Mouse (Mus musculus) stomach, embryonic 14.5 days (tissue): ENCODE results near the gene Faiml. TPM values are rescaled to one million over a fixed set of nuclear protein-coding genes. Genes with fewer than 3 reads are reported as not detected.

Experiments used
- ATAC-seq: fragments of 200-750 bp; cut with Nextera tagmentation; 2 replicates; pipeline ENCODE4 v1.8.0; 2017; ENCODE audit warnings: low read depth, moderate TSS enrichment; ENCODE audit not compliant: insufficient number of reproducible peaks, insufficient read depth, low FRiP score
- H3K27ac ChIP-seq: fragments of 300-500 bp; sonication (generic); 2 replicates; pipeline ENCODE4 v1.5.1; 2014; ENCODE audit warnings: mild to moderate bottlenecking, low read length, moderate library complexity, mixed read lengths
- H3K27me3 ChIP-seq: fragments of 300-500 bp; sonication (generic); 2 replicates; pipeline ENCODE4 v1.6.1; 2014; ENCODE audit warnings: low read length, control low read depth, mixed read lengths; ENCODE audit not compliant: control insufficient read depth, insufficient read depth
- H3K36me3 ChIP-seq: fragments of 300-500 bp; sonication (generic); 2 replicates; pipeline ENCODE4 v1.6.1; 2014; ENCODE audit warnings: mild to moderate bottlenecking, control low read depth, low read length, moderate library complexity, mixed read lengths; ENCODE audit not compliant: control insufficient read depth, insufficient read depth
- H3K4me1 ChIP-seq: fragments of 300-500 bp; sonication (generic); 2 replicates; pipeline ENCODE4 v1.6.1; 2014; ENCODE audit warnings: low read length, control low read depth, mixed read lengths; ENCODE audit not compliant: control insufficient read depth, insufficient read depth
- H3K4me2 ChIP-seq: fragments of 300-500 bp; sonication (generic); replicated peaks from 2 replicates; pipeline ENCODE4 v1.6.1; 2014; ENCODE audit warnings: low read depth, low read length, control low read depth
- H3K4me3 ChIP-seq: fragments of 300-500 bp; sonication (generic); 2 replicates; pipeline ENCODE4 v1.5.1; 2014; ENCODE audit warnings: low read depth, low read length, control low read depth
- H3K9ac ChIP-seq: fragments of 300-500 bp; sonication (generic); replicated peaks from 2 replicates; pipeline ENCODE4 v1.6.1; 2014; ENCODE audit warnings: low read depth, mild to moderate bottlenecking, control low read depth, low read length, moderate library complexity, mixed read lengths
- H3K9me3 ChIP-seq: fragments of 300-500 bp; sonication (generic); 2 replicates; pipeline ENCODE4 v1.6.1; 2016; ENCODE audit warnings: low read depth, low read length, control low read depth; ENCODE audit not compliant: control insufficient read depth
- WGBS: fragments of 180-500 bp; shearing (Covaris S2); extraction: QIAGEN DNeasy Blood & Tissue Kit; methylation state at CpG from one replicate; pipeline ENCODE4 v1.1.7; 2014; 5-methylcytosine and 5-hydroxymethylcytosine counted together
- polyA plus RNA-seq: library from polyadenylated mRNA; unstranded; fragments of >200 nt; fragmentation: Nextera tagmentation; extraction: Ambion mirVana; gene quantifications from 2 replicates; pipeline ENCODE4 v1.2.1, GENCODE M21; 2014

Gene Faiml
- polyA plus RNA-seq, 1 experiment from 2014 or later = not detected

DNA sequence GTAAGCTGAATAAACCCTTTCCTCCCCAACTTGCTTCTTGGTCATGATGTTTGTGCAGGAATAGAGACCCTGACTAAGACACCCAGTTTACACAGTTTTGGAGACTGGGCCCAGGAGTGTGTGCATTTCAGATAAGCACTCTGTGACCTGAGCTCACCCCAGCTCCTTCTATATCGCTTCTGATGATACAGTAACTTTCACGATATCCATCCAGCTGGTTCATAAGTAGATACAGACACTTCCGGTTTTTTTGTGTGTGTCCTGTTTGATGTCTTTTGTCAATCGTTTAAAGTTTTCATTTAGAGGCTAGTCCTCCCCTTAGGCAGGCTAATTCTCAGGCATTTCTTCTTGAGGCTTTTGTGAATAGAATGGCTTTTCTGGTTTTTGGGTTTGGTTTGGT, 15.4 kb downstream of the Faiml start:
- no peaks in the 10 kb centered on the region for H3K9me3 ChIP-seq
- H3K27me3 ChIP-seq = no peaks in the 10 kb centered on the region
- no peak for ATAC-seq
- H3K4me1 ChIP-seq = no peaks in the 10 kb centered on the region
- H3K36me3 ChIP-seq = no peaks in the 10 kb centered on the region
- H3K4me3 ChIP-seq = no peak overlapping the region
- no peak overlapping the region for H3K4me2 ChIP-seq
- WGBS = 86% methylated on average over 4 of the region's 4 CpGs
- no peak overlapping the region for H3K27ac ChIP-seq
- H3K9ac ChIP-seq = no peak overlapping the region

GRCm38 (mm10) chr9:99217999-99218719, 18.9 kb downstream of the Faiml start:
- H3K27ac ChIP-seq = no peak overlapping the region
- no peaks in the 10 kb centered on the region for H3K9me3 ChIP-seq
- no peaks in the 10 kb centered on the region for H3K4me1 ChIP-seq
- peak; percentile 63; the same call in 1 of the 2 replicates for ATAC-seq
- no peaks in the 10 kb centered on the region for H3K27me3 ChIP-seq
- no peak overlapping the region for H3K9ac ChIP-seq
- H3K4me3 ChIP-seq = no peak overlapping the region
- H3K4me2 ChIP-seq = no peak overlapping the region
- H3K36me3 ChIP-seq = no peaks in the 10 kb centered on the region
- 12% methylated on average over 6 of the region's 6 CpGs for WGBS

- no peak overlapping the region for H3K4me3 ChIP-seq
- H3K9ac ChIP-seq = no peak overlapping the region
- no peaks in the 10 kb centered on the region for H3K9me3 ChIP-seq
- no peak for ATAC-seq
- WGBS = 67% methylated on average over 2 of the region's 2 CpGs
- H3K4me1 ChIP-seq = no peaks in the 10 kb centered on the region
- H3K36me3 ChIP-seq = no peaks in the 10 kb centered on the region
- H3K27ac ChIP-seq = no peak overlapping the region
- H3K27me3 ChIP-seq = no peaks in the 10 kb centered on the region
- H3K4me2 ChIP-seq = no peak overlapping the region
Measured at GRCm38 (mm10) chr9:99216182-99216581, 20.9 kb downstream of the Faiml start.

- Histone ChIP-seq H3K4me1 (no peaks in the 10 kb centered on the region), H3K9me3 (no peaks in the 10 kb centered on the region), H3K27me3 (no peaks in the 10 kb centered on the region), H3K4me2 (no peak overlapping the region), H3K9ac (no peak overlapping the region), H3K4me3 (no peak overlapping the region), H3K36me3 (no peaks in the 10 kb centered on the region), H3K27ac (no peak overlapping the region)
- no peak for ATAC-seq
- 76% methylated on average over 2 of the region's 2 CpGs for WGBS
Measured at GRCm38 (mm10) chr9:99212643-99213042, 24.4 kb downstream of the Faiml start.

- Histone ChIP-seq H3K9me3 (no peaks in the 10 kb centered on the region), H3K27me3 (no peaks in the 10 kb centered on the region), H3K9ac (no peak overlapping the region), H3K4me3 (no peak overlapping the region), H3K36me3 (no peaks in the 10 kb centered on the region), H3K27ac (no peak overlapping the region), H3K4me2 (no peak overlapping the region), H3K4me1 (no peaks in the 10 kb centered on the region)
- 78% methylated on average over 8 of the region's 8 CpGs for WGBS
- no peak for ATAC-seq
Measured at GRCm38 (mm10) chr9:99183043-99183670, 53.9 kb downstream of the Faiml start.

- Histone ChIP-seq H3K4me3 (no peak overlapping the region), H3K9ac (no peak overlapping the region), H3K36me3 (no peaks in the 10 kb centered on the region), H3K4me2 (no peak overlapping the region), H3K4me1 (no peaks in the 10 kb centered on the region), H3K27me3 (no peaks in the 10 kb centered on the region), H3K27ac (no peak overlapping the region), H3K9me3 (no peaks in the 10 kb centered on the region)
- ATAC-seq = no peak
- 89% methylated on average over 7 of the region's 7 CpGs for WGBS
Measured at GRCm38 (mm10) chr9:99182121-99182520, 54.9 kb downstream of the Faiml start.

DNA sequence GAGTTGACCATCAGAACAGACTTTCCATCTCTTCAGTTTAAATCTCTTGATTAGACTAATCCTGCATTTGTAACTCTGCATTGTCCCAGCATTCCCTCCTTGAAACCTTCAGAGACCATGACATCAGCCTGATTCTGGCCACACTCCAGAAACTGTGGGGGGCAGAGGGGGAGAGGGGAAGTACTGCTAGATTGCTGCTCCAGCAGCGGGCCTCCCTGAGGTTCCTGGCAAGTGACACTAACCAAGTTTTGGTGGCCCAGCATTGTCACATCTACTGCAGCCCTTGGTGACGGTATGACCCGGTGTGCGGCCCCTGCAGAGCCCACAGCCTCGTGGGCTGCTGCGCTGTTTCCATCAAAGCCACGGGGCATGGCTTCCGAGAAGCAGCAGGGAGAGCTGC, 56.8 kb downstream of the Faiml start:
- 73% methylated on average over 8 of the region's 8 CpGs for WGBS
- no peak for ATAC-seq
- no peaks in the 10 kb centered on the region for H3K36me3 ChIP-seq
- H3K27ac ChIP-seq = no peak overlapping the region
- no peaks in the 10 kb centered on the region for H3K9me3 ChIP-seq
- no peak overlapping the region for H3K4me3 ChIP-seq
- H3K9ac ChIP-seq = no peak overlapping the region
- no peak overlapping the region for H3K4me2 ChIP-seq
- no peaks in the 10 kb centered on the region for H3K27me3 ChIP-seq
- no peaks in the 10 kb centered on the region for H3K4me1 ChIP-seq
